Mouse (Mus musculus): ENCODE data around the gene BC004004. TPM values are rescaled to one million over a fixed set of nuclear protein-coding genes. Genes with fewer than 3 reads are reported as not detected.
A peak's percentile ranks its signal among the peaks of the same experiment; 100 is the strongest.
"Not testable (repeated sequence)": the region's sequence is repeated elsewhere in the genome, so short reads cannot be mapped to it uniquely, and the experiment has no call there.

The BC004004 gene
- polyA plus RNA-seq, 1 experiment, result 120 TPM

DNA sequence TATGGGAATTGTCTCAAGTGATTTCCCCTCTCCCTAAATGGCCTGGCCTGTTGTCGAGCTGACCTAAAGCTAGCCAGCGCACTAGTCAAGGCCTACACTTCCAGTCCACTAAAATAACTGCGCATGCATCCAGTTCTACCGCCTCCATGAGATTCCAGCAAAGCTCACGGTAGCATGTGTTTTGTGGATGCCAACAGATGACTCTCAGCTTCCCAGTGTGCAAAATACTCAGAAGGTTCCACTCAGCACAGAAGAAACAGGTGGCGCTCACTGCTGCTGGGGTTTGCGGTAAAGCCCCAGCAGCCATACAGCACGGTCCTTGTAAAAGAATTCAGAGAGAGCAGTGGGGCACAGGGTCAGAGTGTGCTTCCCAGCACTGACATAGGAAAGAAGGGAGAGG lies 43.0 kb downstream of the BC004004 start:
- Histone ChIP-seq H3K4me3 (no peak overlapping the region), H3K27me3 (ENCODE audit: control insufficient read depth, insufficient read depth, insufficient read length) (no peaks in the 10 kb centered on the region), H3K79me2 (ENCODE audit: control insufficient read depth, insufficient read depth) (no peaks in the 10 kb centered on the region), H3K36me3 (ENCODE audit: control insufficient read depth, insufficient read depth) (no peaks in the 10 kb centered on the region), H3ac (ENCODE audit: control insufficient read depth, insufficient read length) (no peak overlapping the region), H3K4me2 (ENCODE audit: low read depth) (no peak overlapping the region)
- no peak for TF ChIP-seq MYOG (IDR thresholded peaks at IDR 0.05; ENCODE audit: control insufficient read depth in 1 of 3, insufficient read depth in 1 of 3, insufficient read length in 2 of 3, low read depth in 2 of 3)
- peak in 1 of 3 experiments; percentile 20 for TF ChIP-seq MYOD1 (IDR thresholded peaks at IDR 0.05; ENCODE audit: control insufficient read depth in 1 of 3, insufficient read length in 2 of 3, low read depth in 2 of 3)

DNA sequence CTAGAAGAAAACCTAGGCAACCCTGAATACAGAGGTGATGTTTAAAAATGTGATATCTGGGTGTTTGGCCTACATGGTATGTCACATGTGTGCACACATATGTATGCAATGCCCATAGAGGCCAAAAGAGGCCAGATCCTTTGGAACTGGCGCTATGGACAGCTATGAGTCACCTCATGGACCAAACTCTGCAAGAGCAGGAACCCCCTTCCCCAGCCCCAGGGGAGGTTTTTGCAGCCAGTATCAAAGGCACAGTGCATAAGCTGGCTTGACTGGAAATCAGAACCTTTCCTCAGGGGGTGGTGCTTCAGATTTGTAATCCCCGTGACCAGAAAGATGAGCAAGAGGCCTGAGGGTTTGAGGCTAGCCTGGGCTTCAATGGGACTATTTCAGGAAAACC lies 43.5 kb downstream of the BC004004 start:
- no peak for TF ChIP-seq MYOG (IDR thresholded peaks at IDR 0.05; ENCODE audit: control insufficient read depth in 1 of 3, insufficient read depth in 1 of 3, insufficient read length in 2 of 3, low read depth in 2 of 3)
- no peak for TF ChIP-seq USF1 (IDR thresholded peaks at IDR 0.05; ENCODE audit: low read depth)
- TF ChIP-seq TCF12 (IDR thresholded peaks at IDR 0.05; ENCODE audit: insufficient read depth, poor library complexity, severe bottlenecking), result no peak
- no peak for TF ChIP-seq MAX (IDR thresholded peaks at IDR 0.05; ENCODE audit: low read depth)
- TF ChIP-seq REST (IDR thresholded peaks at IDR 0.05; ENCODE audit: insufficient read depth, insufficient read length), result no peak
- no peaks in the 10 kb centered on the region for H3K36me3 ChIP-seq (ENCODE audit: control insufficient read depth, insufficient read depth)
- H3ac ChIP-seq (ENCODE audit: control insufficient read depth, insufficient read length), result no peak overlapping the region
- no peak overlapping the region for H3K4me2 ChIP-seq (ENCODE audit: low read depth)
- no peaks in the 10 kb centered on the region for H3K79me2 ChIP-seq (ENCODE audit: control insufficient read depth, insufficient read depth)
- no peak overlapping the region for H3K4me3 ChIP-seq
- no peaks in the 10 kb centered on the region for H3K27me3 ChIP-seq (ENCODE audit: control insufficient read depth, insufficient read depth, insufficient read length)

DNA sequence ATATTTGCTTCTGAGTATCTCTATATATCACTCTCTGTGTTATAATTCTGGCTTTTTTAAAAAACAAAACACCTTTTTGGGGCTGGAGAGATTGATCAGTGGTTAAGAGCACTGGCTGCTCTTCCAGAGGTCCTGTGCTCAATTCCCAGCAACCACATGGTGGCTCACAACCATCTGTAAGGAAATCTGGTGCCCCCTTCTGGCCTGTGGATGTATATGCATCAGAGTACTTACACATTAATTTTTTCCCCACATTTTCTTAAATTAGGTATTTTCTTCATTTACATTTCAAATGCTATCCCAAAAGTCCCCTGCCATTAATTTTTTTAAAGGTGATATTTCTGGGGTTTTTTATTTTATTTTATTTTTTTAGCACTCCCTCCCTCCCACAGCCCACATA lies 44.7 kb downstream of the BC004004 start:
- H3K4me2 ChIP-seq (ENCODE audit: low read depth), result no peak overlapping the region
- no peaks in the 10 kb centered on the region for H3K79me2 ChIP-seq (ENCODE audit: control insufficient read depth, insufficient read depth)
- no peaks in the 10 kb centered on the region for H3K27me3 ChIP-seq (ENCODE audit: control insufficient read depth, insufficient read depth, insufficient read length)
- H3K36me3 ChIP-seq (ENCODE audit: control insufficient read depth, insufficient read depth), result no peaks in the 10 kb centered on the region
- H3K4me3 ChIP-seq, result no peak overlapping the region
- TF ChIP-seq REST (IDR thresholded peaks at IDR 0.05; ENCODE audit: insufficient read depth, insufficient read length), result no peak
- no peak for TF ChIP-seq MAX (IDR thresholded peaks at IDR 0.05; ENCODE audit: low read depth)
- TF ChIP-seq MYOD1 (IDR thresholded peaks at IDR 0.05; ENCODE audit: control insufficient read depth in 1 of 3, insufficient read length in 2 of 3, low read depth in 2 of 3), result no peak
- no peak for TF ChIP-seq E2F4 (IDR thresholded peaks at IDR 0.05; ENCODE audit: insufficient read depth)
- no peak for TF ChIP-seq TCF3 (IDR thresholded peaks at IDR 0.05; ENCODE audit: insufficient read length, low read depth)
- no peak for TF ChIP-seq POLR2AphosphoS2 (IDR thresholded peaks at IDR 0.05; ENCODE audit: insufficient read length, low read depth)
- TF ChIP-seq POLR2A (IDR thresholded peaks at IDR 0.05; ENCODE audit: insufficient read length, low read depth), result no peak
- TF ChIP-seq CEBPB (IDR thresholded peaks at IDR 0.05; ENCODE audit: insufficient read depth, poor library complexity, severe bottlenecking), result no peak
- no peak for TF ChIP-seq MYOG (IDR thresholded peaks at IDR 0.05; ENCODE audit: control insufficient read depth in 1 of 3, insufficient read depth in 1 of 3, insufficient read length in 2 of 3, low read depth in 2 of 3)
- no peak for TF ChIP-seq USF1 (IDR thresholded peaks at IDR 0.05; ENCODE audit: low read depth)
- TF ChIP-seq SRF (IDR thresholded peaks at IDR 0.05; ENCODE audit: control insufficient read depth, insufficient read length, low read depth), result no peak
- TF ChIP-seq TCF12 (IDR thresholded peaks at IDR 0.05; ENCODE audit: insufficient read depth, poor library complexity, severe bottlenecking), result no peak
- no peak overlapping the region for H3ac ChIP-seq (ENCODE audit: control insufficient read depth, insufficient read length)

DNA sequence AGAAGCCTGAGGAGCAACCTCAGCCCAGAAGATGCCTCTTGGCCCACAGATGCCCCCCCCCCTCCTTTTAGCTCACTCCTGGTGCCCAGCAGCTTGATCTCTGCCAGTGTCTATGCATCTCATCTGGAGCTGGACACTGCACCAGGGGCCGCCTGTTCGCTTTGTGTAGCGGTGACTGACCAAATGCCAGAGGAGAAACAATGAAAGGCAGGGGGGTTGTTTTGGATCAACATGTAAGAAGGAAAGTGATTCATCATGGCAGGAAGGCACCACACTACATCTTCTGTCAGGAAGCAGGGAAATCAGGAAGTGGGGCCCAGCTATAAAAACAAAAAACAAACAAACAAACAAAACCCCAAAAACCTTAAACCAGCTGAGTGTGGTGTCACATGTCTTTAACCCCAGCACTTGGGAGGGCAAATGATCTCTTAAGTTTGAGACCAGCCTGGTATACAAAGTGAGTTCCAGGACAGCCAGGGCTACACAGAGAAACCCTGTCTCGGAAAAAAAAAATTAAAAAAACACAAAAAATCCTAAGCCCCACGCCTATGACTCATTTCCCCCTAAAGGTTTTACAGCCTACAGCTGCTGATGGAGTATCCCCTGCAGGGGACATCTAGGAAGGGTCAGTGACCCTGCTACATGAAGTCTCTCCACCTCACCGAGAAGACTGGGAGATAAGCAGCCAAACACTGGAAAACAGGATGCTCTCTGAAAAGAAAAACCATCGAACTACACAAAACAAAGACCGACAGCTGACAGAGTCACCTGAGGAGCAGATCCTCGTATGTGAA lies 47.3 kb downstream of the BC004004 start:
- Histone ChIP-seq H3K36me3 (ENCODE audit: control insufficient read depth, insufficient read depth) (no peaks in the 10 kb centered on the region), H3K4me2 (ENCODE audit: low read depth) (peak overlapping the region; percentile 59), H3K4me3 (no peak overlapping the region), H3K79me2 (ENCODE audit: control insufficient read depth, insufficient read depth) (no peaks in the 10 kb centered on the region), H3K27me3 (ENCODE audit: control insufficient read depth, insufficient read depth, insufficient read length) (no peaks in the 10 kb centered on the region), H3ac (ENCODE audit: control insufficient read depth, insufficient read length) (no peak overlapping the region)
- TF ChIP-seq TCF12 (IDR thresholded peaks at IDR 0.05; ENCODE audit: insufficient read depth, poor library complexity, severe bottlenecking) (no peak), MYOD1 (IDR thresholded peaks at IDR 0.05; ENCODE audit: control insufficient read depth in 1 of 3, insufficient read length in 2 of 3, low read depth in 2 of 3) (peak in 2 of 3 experiments; percentile 6 to 49), MAX (IDR thresholded peaks at IDR 0.05; ENCODE audit: low read depth) (no peak), TCF3 (IDR thresholded peaks at IDR 0.05; ENCODE audit: insufficient read length, low read depth) (no peak), POLR2AphosphoS2 (IDR thresholded peaks at IDR 0.05; ENCODE audit: insufficient read length, low read depth) (no peak)

DNA sequence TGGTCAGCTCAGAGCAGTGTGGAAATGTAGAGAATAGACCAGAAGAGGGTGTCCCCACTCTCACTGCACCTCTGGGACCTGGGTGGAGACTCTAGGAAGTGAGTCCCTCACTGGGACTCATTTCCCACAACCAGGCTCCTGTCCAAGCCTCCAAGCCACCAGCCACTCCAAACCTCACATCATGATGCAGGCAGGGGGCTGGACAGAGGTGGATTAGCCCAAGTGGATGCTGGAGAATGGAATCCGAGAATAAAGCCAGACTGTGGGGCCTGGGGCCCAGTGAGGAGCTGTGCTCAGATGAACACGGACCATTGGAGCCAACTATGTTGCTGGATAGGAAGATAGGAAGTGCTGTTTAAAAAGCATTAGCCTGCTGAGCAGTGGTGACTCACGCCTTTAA lies 48.3 kb downstream of the BC004004 start:
- TF ChIP-seq POLR2A (IDR thresholded peaks at IDR 0.05; ENCODE audit: insufficient read length, low read depth) (no peak), USF1 (IDR thresholded peaks at IDR 0.05; ENCODE audit: low read depth) (no peak), POLR2AphosphoS2 (IDR thresholded peaks at IDR 0.05; ENCODE audit: insufficient read length, low read depth) (no peak), MYOD1 (IDR thresholded peaks at IDR 0.05; ENCODE audit: control insufficient read depth in 1 of 3, insufficient read length in 2 of 3, low read depth in 2 of 3) (no peak), REST (IDR thresholded peaks at IDR 0.05; ENCODE audit: insufficient read depth, insufficient read length) (no peak), E2F4 (IDR thresholded peaks at IDR 0.05; ENCODE audit: insufficient read depth) (no peak), CEBPB (IDR thresholded peaks at IDR 0.05; ENCODE audit: insufficient read depth, poor library complexity, severe bottlenecking) (no peak), SRF (IDR thresholded peaks at IDR 0.05; ENCODE audit: control insufficient read depth, insufficient read length, low read depth) (no peak), MYOG (IDR thresholded peaks at IDR 0.05; ENCODE audit: control insufficient read depth in 1 of 3, insufficient read depth in 1 of 3, insufficient read length in 2 of 3, low read depth in 2 of 3) (no peak), MAX (IDR thresholded peaks at IDR 0.05; ENCODE audit: low read depth) (no peak), TCF12 (IDR thresholded peaks at IDR 0.05; ENCODE audit: insufficient read depth, poor library complexity, severe bottlenecking) (no peak)
- no peaks in the 10 kb centered on the region for H3K27me3 ChIP-seq (ENCODE audit: control insufficient read depth, insufficient read depth, insufficient read length)
- no peaks in the 10 kb centered on the region for H3K79me2 ChIP-seq (ENCODE audit: control insufficient read depth, insufficient read depth)
- no peak overlapping the region for H3K4me2 ChIP-seq (ENCODE audit: low read depth)
- no peak overlapping the region for H3ac ChIP-seq (ENCODE audit: control insufficient read depth, insufficient read length)
- no peaks in the 10 kb centered on the region for H3K36me3 ChIP-seq (ENCODE audit: control insufficient read depth, insufficient read depth)
- H3K4me3 ChIP-seq, result no peak overlapping the region

DNA sequence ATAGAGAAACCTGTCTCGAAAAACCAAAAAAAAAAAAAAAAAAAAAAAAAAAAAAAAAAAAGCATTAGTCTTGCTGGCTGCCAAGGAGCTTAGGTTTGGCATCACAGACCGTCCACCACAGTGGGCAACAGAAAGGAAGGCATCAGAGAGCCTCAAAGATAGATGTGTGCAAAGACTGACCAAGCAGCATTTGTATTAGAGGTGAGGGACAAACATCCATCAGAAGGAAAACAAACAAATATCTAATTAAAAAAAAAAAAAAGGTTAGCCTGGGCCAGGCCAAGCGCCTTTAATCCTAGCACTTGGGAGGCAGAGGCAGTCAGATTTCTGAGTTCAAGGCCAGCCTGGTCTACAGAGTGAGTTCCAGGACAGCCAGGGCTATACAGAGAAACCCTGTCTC lies 48.8 kb downstream of the BC004004 start, which contains the start of gene Pi16:
Pi16 (plus strand) TSS at position 301 of the 400 bp plus-strand sequence.
- H3ac ChIP-seq (ENCODE audit: control insufficient read depth, insufficient read length); H3K4me3 ChIP-seq; H3K36me3 ChIP-seq (ENCODE audit: control insufficient read depth, insufficient read depth); H3K27me3 ChIP-seq (ENCODE audit: control insufficient read depth, insufficient read depth, insufficient read length); H3K79me2 ChIP-seq (ENCODE audit: control insufficient read depth, insufficient read depth): not testable (repeated sequence)
- peak within 1 kb of the TSS; percentile 59 for H3K4me2 ChIP-seq (ENCODE audit: low read depth)
